Mouse (Mus musculus) frontal cortex, postnatal 10 days (tissue): ENCODE measurements around the gene Gpr18.
"Not testable (repeated sequence)": the region's sequence is repeated elsewhere in the genome, so short reads cannot be mapped to it uniquely, and the experiment has no call there.

ENCODE experiments used
- DNase-seq, 2 experiments: peaks; one replicate each; pipeline ENCODE4 v3.0.0; 2022; ENCODE audit warnings: low spot score in 2 of 2, mixed read lengths in 1 of 2

Gene Gpr18

GRCm38 (mm10) chr14:121884150-121884797 lies 31.3 kb downstream of the Gpr18 start:
- DNase-seq, result no peak

GRCm38 (mm10) chr14:121881211-121881610 lies 34.4 kb downstream of the Gpr18 start:
- no peak for DNase-seq

GRCm38 (mm10) chr14:121879266-121879840 lies 36.2 kb downstream of the Gpr18 start:
- DNase-seq, result no peak

- no peak for DNase-seq
These were observed 36.7 kb downstream of the Gpr18 start for GRCm38 (mm10) chr14:121878859-121879206.

GRCm38 (mm10) chr14:121878176-121878858 lies 37.3 kb downstream of the Gpr18 start, which contains the start of gene Ubac2:
Gene Ubac2, plus strand, starts transcription at chr14:121878620.
- DNase-seq, result peak; percentile 97 to 98

- no peak for DNase-seq
These were observed 37.9 kb downstream of the Gpr18 start for GRCm38 (mm10) chr14:121877640-121878039.

- no peak for DNase-seq
These were observed 38.7 kb downstream of the Gpr18 start for GRCm38 (mm10) chr14:121876860-121877259.

- not testable (repeated sequence) for DNase-seq
These were observed 39.4 kb downstream of the Gpr18 start for GRCm38 (mm10) chr14:121876190-121876589.

- DNase-seq, result no peak
These were observed 41.9 kb downstream of the Gpr18 start for GRCm38 (mm10) chr14:121873646-121874045.

GRCm38 (mm10) chr14:121873172-121873571 lies 42.4 kb downstream of the Gpr18 start:
- no peak for DNase-seq

- DNase-seq, result no peak
These were observed 42.8 kb downstream of the Gpr18 start for GRCm38 (mm10) chr14:121872760-121873159.

GRCm38 (mm10) chr14:121869111-121869510 lies 46.5 kb downstream of the Gpr18 start:
- no peak for DNase-seq

- DNase-seq, result no peak
These were observed 49.0 kb downstream of the Gpr18 start for GRCm38 (mm10) chr14:121866574-121866973.

- peak in 1 of 2 experiments; percentile 54 for DNase-seq
These were observed 50.4 kb downstream of the Gpr18 start for GRCm38 (mm10) chr14:121865162-121865561.
